Mouse (Mus musculus) midbrain, embryonic 12.5 days (tissue): ENCODE results near the gene Ear6. TPM values are rescaled to one million over a fixed set of nuclear protein-coding genes. Genes with fewer than 3 reads are reported as not detected.

Experiments
- ATAC-seq: fragments of 200-750 bp; cut with Nextera tagmentation; 2 replicates; pipeline ENCODE4 v1.8.0; 2017; ENCODE audit warnings: low read depth, moderate TSS enrichment, moderate library complexity; ENCODE audit not compliant: low FRiP score
- H3K27ac ChIP-seq: fragments of 300-500 bp; sonication (generic); replicated peaks from 2 replicates; pipeline ENCODE4 v1.5.1; 2016; ENCODE audit warnings: mild to moderate bottlenecking
- H3K27me3 ChIP-seq: fragments of 300-500 bp; sonication (generic); 2 replicates; pipeline ENCODE4 v1.6.1; 2016; ENCODE audit warnings: mild to moderate bottlenecking
- H3K36me3 ChIP-seq: fragments of 300-500 bp; sonication (generic); 2 replicates; pipeline ENCODE4 v1.6.1; 2016
- H3K4me1 ChIP-seq: fragments of 300-500 bp; sonication (generic); 2 replicates; pipeline ENCODE4 v1.6.1; 2016
- H3K4me2 ChIP-seq: fragments of 300-500 bp; sonication (generic); replicated peaks from 2 replicates; pipeline ENCODE4 v1.6.1; 2016; ENCODE audit warnings: mild to moderate bottlenecking, moderate library complexity
- H3K4me3 ChIP-seq: fragments of 300-500 bp; sonication (generic); 2 replicates; pipeline ENCODE4 v1.5.1; 2016; ENCODE audit warnings: mild to moderate bottlenecking
- H3K9ac ChIP-seq: fragments of 300-500 bp; sonication (generic); replicated peaks from 2 replicates; pipeline ENCODE4 v1.6.1; 2016; ENCODE audit warnings: mild to moderate bottlenecking, moderate library complexity
- H3K9me3 ChIP-seq: fragments of 300-500 bp; sonication (generic); 2 replicates; pipeline ENCODE4 v1.6.1; 2016; ENCODE audit warnings: mild to moderate bottlenecking
- WGBS: fragments of 180-500 bp; shearing (Covaris S2); methylation state at CpG from one replicate; pipeline ENCODE4 v1.1.7; 2016; 5-methylcytosine and 5-hydroxymethylcytosine counted together
- polyA plus RNA-seq: library from polyadenylated mRNA; unstranded; fragments of >200 nt; fragmentation: Nextera tagmentation; extraction: Ambion mirVana; gene quantifications from 2 replicates; pipeline ENCODE4 v1.2.1, GENCODE M21; 2016

Ear6 gene
- polyA plus RNA-seq, 1 experiment from 2014 or later: not detected

- no peak overlapping the region for H3K9ac ChIP-seq
- H3K4me2 ChIP-seq: no peak overlapping the region
- H3K4me3 ChIP-seq: no peak overlapping the region
- no peaks in the 10 kb centered on the region for H3K27me3 ChIP-seq
- ATAC-seq: no peak
- H3K4me1 ChIP-seq: no peaks in the 10 kb centered on the region
- no peaks in the 10 kb centered on the region for H3K36me3 ChIP-seq
- H3K27ac ChIP-seq: no peak overlapping the region
- H3K9me3 ChIP-seq: no peaks in the 10 kb centered on the region
- WGBS: 81% methylated on average over 9 of the region's 9 CpGs
Observed at GRCm38 (mm10) chr14:51871741-51872140, 18.2 kb downstream of the Ear6 start.

- Histone ChIP-seq H3K27me3 (no peaks in the 10 kb centered on the region), H3K4me3 (no peak overlapping the region), H3K36me3 (no peaks in the 10 kb centered on the region), H3K27ac (no peak overlapping the region), H3K9me3 (no peaks in the 10 kb centered on the region), H3K4me2 (no peak overlapping the region), H3K4me1 (no peaks in the 10 kb centered on the region), H3K9ac (no peak overlapping the region)
- 77% methylated on average over 3 of the region's 3 CpGs for WGBS
- no peak for ATAC-seq
Observed at GRCm38 (mm10) chr14:51877517-51877916, 24.0 kb downstream of the Ear6 start.

- Histone ChIP-seq H3K36me3 (peaks cover 19% of the 10 kb centered on the region), H3K4me3 (peak overlapping the region; percentile 69), H3K4me2 (peak overlapping the region; percentile 65), H3K27me3 (no peaks in the 10 kb centered on the region), H3K27ac (peak overlapping the region; percentile 87), H3K4me1 (peaks cover 12% of the 10 kb centered on the region), H3K9ac (no peak overlapping the region), H3K9me3 (no peaks in the 10 kb centered on the region)
- ATAC-seq: peak; percentile 53
- 0% methylated on average over 4 of the region's 4 CpGs for WGBS
Observed at GRCm38 (mm10) chr14:51883527-51884030, 30.1 kb downstream of the Ear6 start.

- Histone ChIP-seq H3K4me3 (peak overlapping the region; percentile 69), H3K36me3 (peaks cover 24% of the 10 kb centered on the region), H3K4me1 (peaks cover 12% of the 10 kb centered on the region), H3K4me2 (peak overlapping the region; percentile 65), H3K9me3 (no peaks in the 10 kb centered on the region), H3K9ac (peak overlapping the region; percentile 56), H3K27me3 (no peaks in the 10 kb centered on the region), H3K27ac (peak overlapping the region; percentile 87)
- ATAC-seq: peak; percentile 57
- 1% methylated on average over 14 of the region's 14 CpGs for WGBS
Observed at GRCm38 (mm10) chr14:51884031-51884544, 30.6 kb downstream of the Ear6 start.

GRCm38 (mm10) chr14:51884598-51885331 is 31.3 kb downstream of the Ear6 start, which contains the start of gene Mettl17:
Mettl17 (plus strand) TSS chr14:51884842.
- peaks cover 12% of the 10 kb centered on the region for H3K4me1 ChIP-seq
- ATAC-seq: peak; percentile 97
- H3K9me3 ChIP-seq: no peaks in the 10 kb centered on the region
- H3K36me3 ChIP-seq: peaks cover 31% of the 10 kb centered on the region
- H3K4me2 ChIP-seq: peak within 1 kb of the TSS; percentile 65
- WGBS: under 1% methylated on average over 43 of the region's 43 CpGs
- H3K9ac ChIP-seq: peak within 1 kb of the TSS; percentile 78
- no peaks in the 10 kb centered on the region for H3K27me3 ChIP-seq
- peak within 1 kb of the TSS; percentile 69 for H3K4me3 ChIP-seq
- H3K27ac ChIP-seq: peak within 1 kb of the TSS; percentile 87

GRCm38 (mm10) chr14:51886051-51886450 is 32.6 kb downstream of the Ear6 start:
- Histone ChIP-seq H3K9me3 (no peaks in the 10 kb centered on the region), H3K36me3 (peaks cover 43% of the 10 kb centered on the region), H3K27ac (no peak overlapping the region), H3K4me1 (peaks cover 12% of the 10 kb centered on the region), H3K27me3 (no peaks in the 10 kb centered on the region), H3K4me3 (peak overlapping the region; percentile 69), H3K9ac (no peak overlapping the region), H3K4me2 (peak overlapping the region; percentile 65)
- 39% methylated on average over 6 of the region's 6 CpGs for WGBS
- no peak for ATAC-seq

- ATAC-seq: no peak
- H3K36me3 ChIP-seq: peaks cover 68% of the 10 kb centered on the region
Observed at GRCm38 (mm10) chr14:51889833-51890232, 36.3 kb downstream of the Ear6 start.

GRCm38 (mm10) chr14:51892191-51892939 is 38.9 kb downstream of the Ear6 start, which contains the start of gene Slc39a2:
Slc39a2 (plus strand) TSS chr14:51892889.
- Histone ChIP-seq H3K4me3 (no peak within 1 kb of the TSS), H3K36me3 (peaks cover 65% of the 10 kb centered on the region), H3K27ac (no peak within 1 kb of the TSS), H3K9me3 (no peaks in the 10 kb centered on the region), H3K9ac (no peak within 1 kb of the TSS), H3K4me2 (no peak within 1 kb of the TSS), H3K27me3 (no peaks in the 10 kb centered on the region), H3K4me1 (no peaks in the 10 kb centered on the region)
- no peak for ATAC-seq
- 95% methylated on average over 9 of the region's 9 CpGs for WGBS

More at GRCm38 (mm10) chr14:51889833-51890232, 36.3 kb downstream of the Ear6 start:
- no peak overlapping the region for H3K4me2 ChIP-seq
- no peak overlapping the region for H3K9ac ChIP-seq
- no peaks in the 10 kb centered on the region for H3K9me3 ChIP-seq
- no peak overlapping the region for H3K4me3 ChIP-seq
- peaks cover 12% of the 10 kb centered on the region for H3K4me1 ChIP-seq
- 91% methylated on average over 6 of the region's 6 CpGs for WGBS
- H3K27me3 ChIP-seq: no peaks in the 10 kb centered on the region
- no peak overlapping the region for H3K27ac ChIP-seq

GRCm38 (mm10) chr14:51893094-51893794 is 39.7 kb downstream of the Ear6 start:
- Histone ChIP-seq H3K9me3 (no peaks in the 10 kb centered on the region), H3K4me1 (no peaks in the 10 kb centered on the region), H3K36me3 (peaks cover 58% of the 10 kb centered on the region), H3K4me3 (no peak overlapping the region), H3K4me2 (no peak overlapping the region), H3K27me3 (no peaks in the 10 kb centered on the region), H3K27ac (no peak overlapping the region), H3K9ac (no peak overlapping the region)
- WGBS: 27% methylated on average over 10 of the region's 10 CpGs
- no peak for ATAC-seq

GRCm38 (mm10) chr14:51893809-51894208 is 40.3 kb downstream of the Ear6 start:
- ATAC-seq: no peak
- peaks cover 52% of the 10 kb centered on the region for H3K36me3 ChIP-seq
- H3K9ac ChIP-seq: no peak overlapping the region
- 66% methylated on average over 3 of the region's 3 CpGs for WGBS
- H3K4me2 ChIP-seq: no peak overlapping the region
- H3K27ac ChIP-seq: no peak overlapping the region
- no peaks in the 10 kb centered on the region for H3K27me3 ChIP-seq
- no peaks in the 10 kb centered on the region for H3K9me3 ChIP-seq
- H3K4me3 ChIP-seq: no peak overlapping the region
- no peaks in the 10 kb centered on the region for H3K4me1 ChIP-seq

- Histone ChIP-seq H3K4me3 (no peak overlapping the region), H3K9ac (no peak overlapping the region), H3K4me2 (no peak overlapping the region), H3K27ac (no peak overlapping the region), H3K27me3 (no peaks in the 10 kb centered on the region), H3K36me3 (peaks cover 40% of the 10 kb centered on the region), H3K9me3 (no peaks in the 10 kb centered on the region), H3K4me1 (no peaks in the 10 kb centered on the region)
- ATAC-seq: no peak
- WGBS: 77% methylated on average over 14 of the region's 14 CpGs
Observed at GRCm38 (mm10) chr14:51895071-51895470, 41.6 kb downstream of the Ear6 start.
